Mouse (Mus musculus): ENCODE data around the gene Pbrm1.

The Pbrm1 gene

DNA sequence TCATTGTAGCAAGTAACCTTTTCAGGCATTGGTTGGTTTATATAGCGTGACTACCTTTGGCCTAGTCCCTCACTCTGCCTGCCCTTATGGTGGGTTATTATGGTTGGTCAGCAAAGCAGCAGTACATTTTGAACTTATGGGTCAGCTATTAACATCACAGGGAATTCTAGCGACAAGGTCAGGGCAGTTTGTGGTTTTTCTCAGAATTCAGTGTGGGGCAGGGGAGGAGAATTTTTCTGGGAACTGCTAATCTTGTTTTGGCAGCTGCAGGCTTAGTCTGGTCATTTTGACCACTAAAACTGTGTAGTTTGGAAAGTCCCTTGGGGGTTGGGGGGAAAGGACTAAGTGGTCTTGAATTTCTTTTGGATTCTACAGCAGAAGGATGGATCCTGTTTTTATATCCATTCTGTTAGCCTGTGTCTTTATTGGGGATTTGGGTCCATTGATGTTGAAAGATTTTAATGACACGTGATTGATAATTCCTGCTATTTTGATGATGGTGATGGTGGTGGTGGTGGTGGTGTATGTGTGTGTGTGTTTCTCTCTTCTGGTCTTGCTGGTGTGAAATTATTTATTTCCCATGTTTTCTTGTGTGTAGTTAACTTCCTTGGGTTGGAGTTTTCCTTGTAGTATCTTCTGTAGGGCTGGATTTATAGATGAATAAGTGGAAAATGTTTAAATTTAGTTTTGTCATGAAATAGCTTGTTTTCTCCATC, 60.5 kb downstream of the Pbrm1 start:
- no peak for DNase-seq (ENCODE audit: low read depth, low spot score)

DNA sequence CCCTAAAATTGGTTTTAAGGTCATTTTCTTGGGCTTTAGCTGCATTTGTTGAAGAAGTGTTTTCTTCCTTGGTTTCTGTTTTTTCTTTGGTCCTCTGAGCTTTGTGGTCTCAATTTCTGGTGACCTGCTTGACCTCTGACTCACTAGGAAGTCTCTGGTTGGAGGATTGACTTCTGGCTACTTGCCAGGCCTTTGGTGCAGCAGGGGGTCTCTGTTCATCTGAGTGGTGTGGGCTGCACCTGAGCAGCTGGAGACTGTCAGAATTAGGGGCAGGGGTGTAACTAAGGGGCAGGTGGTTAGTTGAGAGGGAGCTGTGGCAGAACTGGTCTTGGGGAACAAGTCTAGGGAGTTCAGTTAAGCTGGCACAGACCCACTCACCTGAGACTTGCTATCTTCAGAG, 62.2 kb downstream of the Pbrm1 start:
- no peak for DNase-seq (ENCODE audit: low read depth, low spot score)

DNA sequence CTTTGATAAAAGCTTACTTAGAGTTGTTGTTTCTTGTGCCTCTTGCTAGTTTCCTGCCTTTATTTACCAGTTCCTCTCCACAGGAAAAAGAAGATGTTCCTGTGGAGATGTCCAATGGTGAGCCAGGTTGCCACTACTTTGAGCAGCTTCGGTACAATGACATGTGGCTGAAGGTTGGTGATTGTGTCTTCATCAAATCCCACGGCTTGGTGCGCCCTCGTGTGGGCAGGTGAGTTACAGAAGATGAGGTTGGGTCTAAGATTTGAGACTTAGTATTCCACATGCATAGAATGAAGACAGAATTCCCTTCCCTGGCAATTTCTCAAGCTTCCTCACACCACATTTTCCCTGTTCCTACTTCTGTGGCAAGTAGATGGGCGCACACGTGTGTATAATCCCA, 68.5 kb downstream of the Pbrm1 start:
- DNase-seq (ENCODE audit: low read depth, low spot score): no peak

DNA sequence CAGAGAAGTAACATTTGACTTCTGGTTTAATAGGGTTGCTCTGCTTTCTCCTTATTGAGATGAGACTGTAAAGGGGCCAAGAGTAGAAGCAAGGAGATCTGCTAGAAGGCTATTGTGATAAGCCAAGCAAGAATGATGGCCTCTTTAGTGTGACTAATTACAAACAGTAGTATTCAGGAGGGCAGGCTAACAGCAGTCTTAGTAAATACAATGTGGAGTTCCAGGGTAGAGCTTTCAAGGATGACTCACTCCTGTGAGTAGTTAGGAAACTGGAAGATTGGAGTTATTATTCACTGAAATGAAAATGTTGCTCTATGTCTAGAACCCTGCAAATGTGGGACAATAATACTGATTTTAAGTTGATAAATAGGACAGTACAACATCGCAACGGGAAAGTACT, 69.6 kb downstream of the Pbrm1 start:
- DNase-seq (ENCODE audit: low read depth, low spot score): no peak

DNA sequence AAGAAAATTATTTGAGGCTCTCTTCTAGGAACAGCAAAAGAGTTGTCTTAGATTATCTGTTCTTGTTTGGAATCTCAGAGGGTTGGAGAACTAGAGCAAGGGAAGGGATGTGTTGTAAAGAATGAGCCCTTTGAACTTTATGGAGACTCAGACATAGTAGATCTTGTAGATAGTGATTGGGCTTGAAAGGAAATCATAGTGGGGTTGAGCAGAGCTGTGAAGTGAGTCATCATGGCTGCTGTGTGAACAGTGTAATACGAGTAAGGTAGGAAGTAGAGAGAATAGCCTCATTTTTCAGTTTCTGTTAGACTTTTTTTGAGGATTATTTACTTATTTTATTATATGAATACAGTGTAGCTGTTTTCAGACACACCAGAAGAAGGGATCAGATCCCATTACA, 71.0 kb downstream of the Pbrm1 start:
- DNase-seq (ENCODE audit: low read depth, low spot score): no peak

DNA sequence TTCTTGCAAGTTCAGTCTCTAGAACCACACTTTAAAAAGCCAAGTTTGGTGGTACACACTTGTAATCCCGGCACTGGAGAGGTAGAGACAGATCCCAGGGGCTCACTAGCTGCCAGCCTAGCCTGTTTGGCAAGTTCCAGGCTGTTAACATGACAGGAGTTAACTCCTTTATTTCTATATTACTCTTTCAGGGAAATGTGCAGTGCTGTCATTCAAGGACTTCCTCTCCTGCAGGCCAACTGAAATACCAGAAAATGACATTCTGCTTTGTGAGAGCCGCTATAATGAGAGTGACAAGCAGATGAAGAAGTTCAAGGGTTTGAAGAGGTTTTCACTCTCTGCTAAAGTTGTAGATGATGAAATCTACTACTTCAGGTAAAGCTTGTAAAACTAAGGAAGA, 86.2 kb downstream of the Pbrm1 start:
- DNase-seq (ENCODE audit: low read depth, low spot score): no peak

DNA sequence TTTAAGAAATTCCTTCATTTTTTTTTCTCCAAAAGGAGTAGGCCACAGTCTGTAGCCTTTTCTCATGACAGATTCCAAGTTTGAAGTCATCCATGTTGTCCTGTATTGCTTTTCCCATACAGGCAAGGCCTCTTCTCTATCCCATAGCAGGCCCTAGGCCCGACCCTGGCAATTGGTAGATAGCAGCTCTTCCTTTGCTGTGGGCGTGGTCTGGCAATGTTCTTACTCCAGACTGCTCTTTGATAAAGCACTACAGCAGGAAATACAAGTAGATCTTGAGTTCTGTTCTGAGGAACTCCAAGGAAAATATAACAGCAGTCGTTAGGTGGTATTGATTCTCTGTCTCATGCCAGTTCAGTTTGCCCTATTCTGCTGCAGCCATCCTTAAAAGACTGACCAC, 91.7 kb downstream of the Pbrm1 start:
- no peak for DNase-seq (ENCODE audit: low read depth, low spot score)

DNA sequence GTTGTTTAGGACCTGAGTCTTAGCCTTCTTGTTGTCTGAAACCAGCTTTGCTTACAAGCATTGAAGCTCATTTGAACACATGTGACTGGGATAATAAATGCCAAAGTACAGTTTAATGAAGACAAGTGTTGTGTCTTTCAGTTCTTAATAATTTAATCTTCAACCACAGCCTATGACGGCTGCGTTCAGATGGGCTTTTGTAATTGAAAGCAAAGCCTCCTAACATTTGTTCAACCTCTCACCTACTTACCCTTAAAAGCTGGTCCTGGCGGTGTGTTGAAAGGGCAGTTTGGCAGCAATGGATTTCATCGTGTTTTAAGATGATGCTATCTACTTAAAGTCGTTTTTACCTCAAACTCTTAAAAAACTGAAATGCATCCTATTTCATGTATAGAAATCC, 93.2 kb downstream of the Pbrm1 start:
- no peak for DNase-seq (ENCODE audit: low read depth, low spot score)

DNA sequence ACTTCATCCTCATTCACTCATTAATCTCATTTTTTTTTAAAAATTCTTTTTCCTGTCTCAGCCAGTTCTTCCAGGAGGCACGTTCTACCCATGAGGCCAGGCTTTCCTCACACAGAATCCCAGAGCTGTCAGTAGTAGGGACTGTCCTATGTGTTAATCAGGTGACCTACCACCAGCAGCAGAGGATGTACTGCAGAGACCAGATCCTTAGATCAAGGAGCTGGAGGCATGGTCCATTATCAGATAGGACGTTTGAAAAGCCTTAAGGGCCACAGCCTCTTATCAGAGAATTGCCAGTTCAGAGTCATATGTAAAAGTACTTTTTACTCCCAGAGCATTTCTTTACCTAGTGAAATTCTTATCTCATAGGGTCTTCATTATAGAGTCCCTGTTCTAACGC, 95.1 kb downstream of the Pbrm1 start:
- no peak for DNase-seq (ENCODE audit: low read depth, low spot score)

DNA sequence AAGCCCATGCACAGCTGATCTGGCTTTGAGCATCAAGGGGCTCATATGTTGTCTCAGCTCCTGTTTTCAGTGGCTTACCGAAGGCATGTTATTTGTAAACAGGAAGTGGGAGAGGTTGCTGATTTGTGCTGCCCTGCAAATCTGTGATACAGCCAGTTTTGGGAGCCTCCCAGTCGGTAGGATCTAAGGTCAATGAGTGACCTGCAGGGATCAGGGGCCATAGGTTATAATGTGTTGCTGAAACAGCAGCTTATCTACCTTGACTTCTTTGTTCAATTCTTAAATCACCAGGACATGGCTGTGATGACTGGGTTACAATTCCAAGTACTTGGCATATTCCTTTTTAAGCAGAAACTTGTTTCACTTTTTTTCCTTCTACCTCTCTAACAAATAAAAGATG, 96.6 kb downstream of the Pbrm1 start:
- no peak for DNase-seq (ENCODE audit: low read depth, low spot score)

DNA sequence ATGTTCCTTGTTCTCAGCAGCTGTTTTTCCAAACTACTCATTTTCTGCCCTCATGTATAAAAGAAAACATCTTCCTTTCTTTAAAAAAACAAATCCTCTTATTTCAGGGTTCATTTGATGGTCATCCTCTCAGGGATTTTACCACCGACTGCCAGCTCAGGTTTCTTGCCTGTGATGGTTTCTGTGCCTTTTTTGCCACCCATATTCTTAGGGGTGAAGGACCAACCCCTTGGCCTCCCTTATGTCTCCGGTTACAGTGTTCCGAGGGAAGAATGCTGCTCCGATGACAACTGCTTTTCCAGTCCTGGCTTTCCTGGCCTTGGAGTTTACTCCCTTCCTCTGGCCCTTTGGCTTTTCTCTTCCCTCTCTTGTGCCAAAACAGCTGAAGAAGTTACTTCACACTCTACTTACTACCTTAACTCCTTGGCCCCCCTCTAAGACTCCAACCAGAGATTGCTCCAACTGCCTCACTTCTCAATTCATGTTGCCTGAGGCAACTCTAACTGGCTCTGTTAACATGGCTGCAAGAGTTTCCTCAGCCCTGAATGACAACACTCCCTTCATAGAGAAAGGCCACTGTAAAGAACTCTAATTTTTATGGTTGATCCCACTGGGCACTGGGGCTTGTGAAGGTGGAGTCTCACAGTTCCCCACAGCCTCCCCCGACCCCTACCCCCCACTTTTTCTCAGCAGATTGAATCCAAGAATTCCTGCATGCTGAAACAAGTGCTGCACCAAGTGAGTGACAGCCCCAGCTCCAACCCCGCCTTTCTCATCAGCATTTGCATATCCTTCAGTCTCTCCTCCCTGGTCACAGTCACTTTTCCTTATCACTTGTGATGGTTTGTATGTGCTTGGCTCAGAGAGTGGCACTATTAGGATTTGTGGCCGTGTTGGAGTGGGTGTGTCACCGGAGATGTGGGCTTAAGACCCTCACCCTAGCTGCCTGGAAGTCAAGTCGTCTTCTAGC, 106.5 kb downstream of the Pbrm1 start:
- no peak for DNase-seq (ENCODE audit: low read depth, low spot score)

DNA sequence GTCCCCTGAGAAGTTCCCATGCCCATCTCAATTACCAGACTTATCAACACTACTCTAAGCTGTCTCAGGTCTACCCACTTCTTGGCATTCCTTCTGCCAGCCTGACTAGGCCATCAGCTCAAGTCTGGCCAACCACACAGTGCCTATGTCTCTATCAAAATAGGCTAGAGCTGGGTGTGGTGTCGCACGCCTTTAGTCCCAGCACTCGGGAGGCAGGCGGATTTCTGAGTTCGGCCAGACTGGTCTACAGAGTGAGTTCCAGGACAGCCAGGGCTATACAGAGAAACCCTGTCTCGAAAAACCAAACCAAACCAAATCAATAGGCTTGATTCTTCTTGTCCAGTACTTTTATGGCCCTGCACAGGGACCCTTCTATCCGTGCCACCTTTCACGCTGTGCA, 107.9 kb downstream of the Pbrm1 start:
- no peak for DNase-seq (ENCODE audit: low read depth, low spot score)

DNA sequence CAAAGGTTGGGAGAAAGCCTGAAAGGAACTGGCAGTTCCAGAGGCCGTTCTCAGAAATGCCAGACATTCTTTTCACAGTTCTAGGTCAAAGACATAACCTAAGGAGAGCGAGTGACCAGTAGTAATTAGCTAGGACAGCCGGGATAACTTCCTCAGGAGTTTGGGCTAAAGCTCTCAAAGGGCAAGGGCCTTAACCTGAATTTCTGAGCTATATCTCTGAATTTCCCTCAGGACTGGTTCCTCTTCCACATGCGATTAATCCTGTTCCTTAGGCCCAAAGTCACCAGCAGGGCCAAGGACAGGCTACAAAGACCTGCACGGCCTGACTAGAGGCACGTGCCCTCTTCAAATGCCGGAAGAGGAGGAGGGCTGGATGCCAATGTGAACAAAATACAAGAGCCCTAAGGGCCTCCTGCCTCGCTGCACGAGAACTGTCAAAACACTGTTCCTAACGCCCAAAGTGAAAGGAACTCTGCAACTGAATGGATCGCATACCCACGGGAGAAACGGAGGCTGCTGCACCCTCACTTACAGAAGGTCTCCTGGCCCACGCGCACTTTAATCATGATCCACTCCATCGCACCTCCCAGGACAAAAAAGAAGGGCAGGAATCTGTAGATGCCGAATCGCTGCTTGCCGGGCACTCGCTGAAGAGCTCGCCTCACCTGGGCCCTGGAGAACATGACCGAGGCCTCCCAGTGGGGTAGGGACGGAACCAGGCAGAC, 109.3 kb downstream of the Pbrm1 start:
- peak; percentile 31 for DNase-seq (ENCODE audit: low read depth, low spot score)

DNA sequence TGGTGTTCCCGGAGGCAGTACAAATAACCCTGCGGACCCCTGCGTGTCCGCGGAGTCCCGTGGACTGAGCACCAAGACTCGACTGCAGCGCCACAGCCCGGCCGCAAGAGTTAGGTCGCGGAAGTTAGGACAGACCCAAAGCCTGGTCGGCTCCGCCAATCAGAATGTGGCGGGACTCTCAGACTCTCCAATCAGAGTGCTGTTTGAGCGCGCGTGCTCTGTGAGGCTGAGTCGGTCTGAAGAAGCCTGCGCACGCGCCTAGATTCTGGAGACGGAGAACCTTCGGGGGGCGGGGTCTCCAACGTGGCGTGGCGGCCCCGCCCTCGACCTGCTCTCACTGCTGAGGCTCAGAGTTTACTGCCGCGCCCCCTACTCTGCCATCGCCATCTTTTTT, 109.9 kb downstream of the Pbrm1 start, which contains the start of gene Smim4:
Gene Smim4, minus strand, starts transcription at position 131 of the 394 bp plus-strand sequence.
- peak; percentile 99 for DNase-seq (ENCODE audit: low read depth, low spot score)

DNA sequence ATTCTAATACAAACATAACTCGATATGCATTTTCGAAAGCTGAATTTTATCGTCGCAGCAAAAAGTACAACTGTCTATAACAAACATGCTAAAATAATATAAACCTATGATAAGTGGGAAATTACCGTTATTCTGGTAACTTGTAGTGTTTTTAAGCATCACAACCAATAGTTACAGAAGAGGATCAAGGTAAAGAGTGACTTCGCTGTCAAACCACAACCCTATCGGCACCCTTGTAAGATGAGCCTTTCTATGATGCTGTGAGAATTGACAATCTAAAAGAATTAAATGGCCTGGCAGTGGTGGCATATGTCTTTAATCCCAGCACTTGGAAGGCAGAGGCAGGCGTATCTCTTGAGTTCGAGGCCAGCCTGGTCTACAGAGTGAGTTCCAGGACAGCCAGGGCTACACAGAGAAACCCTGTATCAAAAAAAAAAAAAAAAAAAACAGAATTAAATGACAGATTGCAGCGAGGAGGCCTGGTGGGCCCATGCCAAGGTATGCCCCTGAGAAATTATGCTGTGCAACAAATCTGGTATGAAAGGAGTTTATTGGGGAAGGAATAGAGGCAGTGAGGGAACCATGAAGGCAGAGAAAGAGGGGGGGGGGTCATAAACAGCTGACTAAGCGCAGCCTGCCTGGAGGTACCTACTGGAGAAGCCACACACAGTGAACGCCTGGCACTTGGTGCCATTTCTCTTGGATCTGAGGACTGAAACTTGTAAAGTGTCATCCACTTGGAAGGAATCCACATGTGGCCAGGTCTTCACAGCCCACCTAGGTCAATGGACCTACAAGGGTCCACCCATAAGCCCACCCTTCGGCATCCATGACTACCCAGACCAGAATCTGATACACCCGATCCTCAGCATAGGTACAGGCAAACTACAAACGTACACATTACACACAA, 110.6 kb downstream of the Pbrm1 start:
- DNase-seq (ENCODE audit: low read depth, low spot score): no peak

DNA sequence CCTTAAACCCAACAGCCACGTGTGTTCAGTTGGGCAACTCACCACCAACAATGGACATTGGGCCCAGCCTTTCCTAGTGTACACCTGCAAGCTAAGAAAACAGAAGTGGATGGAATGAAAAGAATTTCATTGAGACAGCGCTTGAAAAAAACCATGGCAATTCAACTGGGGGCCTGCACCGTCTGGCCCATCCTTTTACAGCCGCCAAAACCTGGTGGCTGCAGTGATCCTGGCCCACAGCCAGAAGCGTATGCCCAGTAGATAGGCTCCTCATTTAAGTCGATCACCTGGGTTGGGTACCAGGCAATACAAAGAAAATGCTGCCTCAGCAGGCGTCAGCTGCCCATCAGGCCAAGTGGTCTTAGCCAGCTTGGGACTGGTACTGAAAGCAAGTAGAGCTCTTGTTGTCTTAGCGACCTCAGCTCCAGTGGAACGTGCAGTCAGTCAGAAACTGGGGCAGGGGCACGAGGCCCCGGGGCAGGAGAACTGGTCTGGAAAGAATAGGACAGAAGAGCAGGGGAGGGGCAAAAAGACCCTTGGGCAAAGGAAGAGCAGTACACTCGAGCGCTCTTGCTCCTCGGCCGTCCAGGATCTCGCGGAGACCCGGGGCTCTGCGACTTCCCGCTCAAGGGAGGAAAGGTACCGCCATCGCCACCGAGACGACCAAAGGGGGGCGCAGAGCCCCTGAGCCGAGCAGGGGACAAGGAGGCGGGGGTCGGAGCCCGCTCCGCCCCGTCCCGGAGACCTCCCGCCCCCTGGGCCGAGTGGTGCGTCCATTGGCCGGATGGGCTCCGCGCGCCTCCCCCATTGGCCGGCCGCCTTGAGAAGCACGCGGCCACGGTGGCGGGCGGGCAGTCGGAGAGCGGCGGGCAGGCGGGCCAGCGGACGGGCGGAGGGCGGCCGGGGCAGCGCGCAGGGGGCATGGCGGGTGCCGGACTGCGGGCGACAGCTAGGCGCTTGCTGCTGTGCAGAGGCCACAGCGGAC, 111.6 kb downstream of the Pbrm1 start, which contains the start of gene Nt5dc2:
Gene Nt5dc2, plus strand, starts transcription at position 818 of the 985 bp plus-strand sequence.
- DNase-seq (ENCODE audit: low read depth, low spot score): peak; percentile 91

DNA sequence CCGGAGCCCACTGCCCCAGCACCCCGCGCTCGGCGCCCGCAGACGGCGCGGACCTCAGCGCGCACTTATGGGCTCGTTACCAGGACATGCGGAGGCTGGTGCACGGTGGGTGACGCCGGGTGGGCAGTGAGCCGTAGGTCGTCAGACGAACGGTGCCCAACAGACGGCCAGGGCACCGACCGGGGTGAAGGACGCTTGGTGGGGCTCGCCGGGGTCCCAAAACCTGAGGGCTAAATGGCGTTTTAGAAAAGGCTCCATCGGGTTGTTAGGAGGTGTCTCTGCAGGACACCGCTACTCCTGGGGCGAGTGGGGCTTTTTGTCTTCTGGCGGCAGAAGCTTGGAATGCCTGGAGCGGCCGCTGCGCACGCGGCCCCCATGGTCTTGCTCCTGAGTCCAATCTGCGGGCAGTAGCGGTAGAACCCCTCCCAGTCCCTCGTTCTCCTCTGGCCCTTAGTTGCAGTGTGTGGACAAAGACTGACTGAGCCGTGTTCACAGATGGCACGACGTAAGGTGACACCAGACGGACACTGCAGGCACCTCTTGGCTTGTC, 112.4 kb downstream of the Pbrm1 start:
- DNase-seq (ENCODE audit: low read depth, low spot score): peak; percentile 43

DNA sequence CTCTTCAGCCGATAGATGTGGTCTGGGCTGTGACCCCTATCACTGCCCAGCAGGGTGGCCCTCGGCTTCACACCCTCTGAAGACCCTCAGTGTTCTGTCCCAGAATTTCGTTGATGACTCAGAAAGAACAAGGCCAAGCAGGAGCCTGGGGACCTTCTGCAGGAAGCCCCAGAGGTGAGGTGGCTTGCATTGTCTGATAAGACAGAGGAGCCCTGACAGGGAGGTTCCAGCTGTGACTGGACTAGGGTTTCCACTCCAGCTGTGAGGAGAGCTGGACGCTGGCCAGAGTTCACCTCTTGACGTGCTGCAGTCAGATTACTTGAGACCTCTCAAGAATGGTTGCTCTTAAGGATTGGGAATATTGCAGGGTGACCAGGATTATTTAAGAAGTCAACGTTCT, 113.1 kb downstream of the Pbrm1 start:
- DNase-seq (ENCODE audit: low read depth, low spot score): no peak

DNA sequence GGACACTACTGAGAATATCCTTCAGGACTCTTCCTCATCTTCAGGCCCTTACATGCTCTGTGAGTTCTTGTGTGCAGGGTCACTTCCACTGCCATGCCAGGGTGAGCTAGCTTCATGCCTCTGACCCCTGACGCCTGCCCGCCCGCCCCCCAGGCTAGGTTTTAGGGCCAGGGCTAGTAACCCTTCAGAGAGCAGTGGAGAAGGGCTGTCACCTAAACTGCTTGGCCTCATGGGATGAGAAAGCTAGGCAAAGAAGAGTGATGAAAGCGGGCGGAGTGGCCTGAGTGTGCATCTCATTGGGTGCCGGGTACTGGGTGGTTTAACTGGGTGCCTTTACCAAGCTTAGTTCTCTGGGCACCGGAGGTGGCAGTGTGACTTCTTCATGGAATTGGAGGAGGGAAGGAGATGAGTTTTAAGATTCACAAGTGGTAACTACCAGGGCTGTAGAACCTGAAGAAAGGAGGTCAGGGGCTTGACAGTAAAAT, 113.6 kb downstream of the Pbrm1 start:
- no peak for DNase-seq (ENCODE audit: low read depth, low spot score)

Data from forelimb bud, embryonic 11.5 days (tissue).